Mouse (Mus musculus): ENCODE data around the gene Cyb561d2. TPM values are rescaled to one million over a fixed set of nuclear protein-coding genes. Genes with fewer than 3 reads are reported as not detected.

Gene Cyb561d2
- polyA plus RNA-seq, 1 experiment from 2014 or later = 21.9 TPM

- H3K4me3 ChIP-seq (ENCODE audit: low read depth, low read length) = peak overlapping the region; percentile 6
- no peak overlapping the region for H3K9ac ChIP-seq (ENCODE audit: low read length)
- H3K27me3 ChIP-seq (ENCODE audit: control insufficient read depth, insufficient read depth, low read length) = peaks cover 23% of the 10 kb centered on the region
- no peaks in the 10 kb centered on the region for H3K36me3 ChIP-seq (ENCODE audit: control insufficient read depth, insufficient read depth, low read length)
- ATAC-seq (ENCODE audit: insufficient read depth, low FRiP score, low TSS enrichment) (peak; percentile 68), DNase-seq (ENCODE audit: low spot score) (peak; percentile 80)
- no peaks in the 10 kb centered on the region for H3K4me1 ChIP-seq (ENCODE audit: control insufficient read depth, insufficient read depth, low read length)
- WGBS = 5% methylated on average over 40 of the region's 44 CpGs
- no peaks in the 10 kb centered on the region for H3K9me3 ChIP-seq (ENCODE audit: control insufficient read depth, low read length)
- no peak overlapping the region for H3K27ac ChIP-seq (ENCODE audit: low read depth, low read length)
- H3K4me2 ChIP-seq (ENCODE audit: low read depth) = peak overlapping the region; percentile 33
These were observed 15.6 kb downstream of the Cyb561d2 start for GRCm38 (mm10) chr9:107526198-107527026.

- Histone ChIP-seq H3K27ac (ENCODE audit: low read depth, low read length) (no peak overlapping the region), H3K36me3 (ENCODE audit: control insufficient read depth, insufficient read depth, low read length) (no peaks in the 10 kb centered on the region), H3K9me3 (ENCODE audit: control insufficient read depth, low read length) (no peaks in the 10 kb centered on the region), H3K9ac (ENCODE audit: low read length) (peak overlapping the region; percentile 27; the same call in 1 of the 2 replicates), H3K27me3 (ENCODE audit: control insufficient read depth, insufficient read depth, low read length) (peaks cover 17% of the 10 kb centered on the region), H3K4me1 (ENCODE audit: control insufficient read depth, insufficient read depth, low read length) (peaks cover 5% of the 10 kb centered on the region; the same call in 1 of the 2 replicates), H3K4me2 (ENCODE audit: low read depth) (no peak overlapping the region), H3K4me3 (ENCODE audit: low read depth, low read length) (no peak overlapping the region)
- ATAC-seq (ENCODE audit: insufficient read depth, low FRiP score, low TSS enrichment) = no peak
- no peak for DNase-seq (ENCODE audit: low spot score)
- 42% methylated on average over 2 of the region's 2 CpGs for WGBS
These were observed 19.6 kb downstream of the Cyb561d2 start for GRCm38 (mm10) chr9:107522400-107522711.

DNA sequence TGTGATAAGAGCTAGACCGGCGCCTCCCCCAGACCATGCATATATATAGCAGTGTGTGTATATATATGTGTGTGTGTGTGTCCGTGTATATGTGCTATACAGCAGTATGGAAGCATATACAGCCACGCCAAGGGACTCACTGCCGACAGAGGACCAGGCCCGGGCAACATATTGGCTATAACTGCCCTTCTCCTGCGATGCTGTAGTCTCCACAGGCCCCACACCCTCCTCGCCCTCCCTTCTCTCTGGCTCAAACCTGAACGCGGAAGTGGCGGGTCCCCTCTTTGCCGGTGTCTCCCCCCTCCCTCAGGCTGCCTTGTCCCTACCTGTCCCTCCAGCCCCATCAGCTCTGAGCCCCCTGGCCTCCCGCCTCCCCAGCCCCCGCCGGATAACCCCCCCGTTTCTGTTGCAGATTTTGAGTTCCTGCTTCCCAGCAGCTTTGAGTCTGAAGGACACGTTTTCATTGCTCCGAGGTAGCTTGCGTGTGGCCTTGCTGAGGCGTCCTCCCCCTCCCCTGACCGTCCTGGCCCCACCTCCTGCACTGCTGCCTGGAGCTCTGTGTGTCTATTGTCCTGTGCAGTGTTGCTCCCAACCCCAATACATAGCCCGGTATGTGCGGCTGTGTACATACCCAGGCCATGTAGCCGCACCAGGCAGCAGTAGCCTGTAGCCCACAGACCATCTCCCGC, 20.1 kb downstream of the Cyb561d2 start:
- H3K9ac ChIP-seq (ENCODE audit: low read length) = peak overlapping the region; percentile 27; the same call in 1 of the 2 replicates
- H3K4me1 ChIP-seq (ENCODE audit: control insufficient read depth, insufficient read depth, low read length) = peaks cover 5% of the 10 kb centered on the region; the same call in 1 of the 2 replicates
- peak overlapping the region; percentile 14; the same call in 1 of the 2 replicates for H3K4me2 ChIP-seq (ENCODE audit: low read depth)
- no peak overlapping the region for H3K4me3 ChIP-seq (ENCODE audit: low read depth, low read length)
- H3K9me3 ChIP-seq (ENCODE audit: control insufficient read depth, low read length) = no peaks in the 10 kb centered on the region
- H3K27me3 ChIP-seq (ENCODE audit: control insufficient read depth, insufficient read depth, low read length) = peaks cover 14% of the 10 kb centered on the region
- ATAC-seq (ENCODE audit: insufficient read depth, low FRiP score, low TSS enrichment) (0 out of 2 replicates have a peak, but pooled peaks have one; percentile 22), DNase-seq (ENCODE audit: low spot score) (no peak)
- H3K36me3 ChIP-seq (ENCODE audit: control insufficient read depth, insufficient read depth, low read length) = no peaks in the 10 kb centered on the region
- H3K27ac ChIP-seq (ENCODE audit: low read depth, low read length) = no peak overlapping the region
- WGBS = 34% methylated on average over 25 of the region's 25 CpGs

GRCm38 (mm10) chr9:107521190-107521589, 20.8 kb downstream of the Cyb561d2 start:
- Histone ChIP-seq H3K4me1 (ENCODE audit: control insufficient read depth, insufficient read depth, low read length) (peaks cover 5% of the 10 kb centered on the region; the same call in 1 of the 2 replicates), H3K36me3 (ENCODE audit: control insufficient read depth, insufficient read depth, low read length) (no peaks in the 10 kb centered on the region), H3K4me2 (ENCODE audit: low read depth) (no peak overlapping the region), H3K9ac (ENCODE audit: low read length) (no peak overlapping the region), H3K27ac (ENCODE audit: low read depth, low read length) (no peak overlapping the region), H3K4me3 (ENCODE audit: low read depth, low read length) (no peak overlapping the region), H3K27me3 (ENCODE audit: control insufficient read depth, insufficient read depth, low read length) (peaks cover 11% of the 10 kb centered on the region), H3K9me3 (ENCODE audit: control insufficient read depth, low read length) (no peaks in the 10 kb centered on the region)
- DNase-seq (ENCODE audit: low spot score) = no peak
- 71% methylated on average over 5 of the region's 5 CpGs for WGBS
- no peak for ATAC-seq (ENCODE audit: insufficient read depth, low FRiP score, low TSS enrichment)

- WGBS = 51% methylated on average over 6 of the region's 6 CpGs
- Histone ChIP-seq H3K4me1 (ENCODE audit: control insufficient read depth, insufficient read depth, low read length) (peaks cover 5% of the 10 kb centered on the region; the same call in 1 of the 2 replicates), H3K9me3 (ENCODE audit: control insufficient read depth, low read length) (no peaks in the 10 kb centered on the region), H3K27me3 (ENCODE audit: control insufficient read depth, insufficient read depth, low read length) (peaks cover 3% of the 10 kb centered on the region), H3K9ac (ENCODE audit: low read length) (no peak overlapping the region), H3K36me3 (ENCODE audit: control insufficient read depth, insufficient read depth, low read length) (no peaks in the 10 kb centered on the region), H3K4me2 (ENCODE audit: low read depth) (no peak overlapping the region), H3K4me3 (ENCODE audit: low read depth, low read length) (no peak overlapping the region), H3K27ac (ENCODE audit: low read depth, low read length) (no peak overlapping the region)
- DNase-seq (ENCODE audit: low spot score) (no peak), ATAC-seq (ENCODE audit: insufficient read depth, low FRiP score, low TSS enrichment) (no peak)
These were observed 21.7 kb downstream of the Cyb561d2 start for GRCm38 (mm10) chr9:107520331-107520730.

GRCm38 (mm10) chr9:107514303-107514955, 27.6 kb downstream of the Cyb561d2 start:
- Histone ChIP-seq H3K4me2 (ENCODE audit: low read depth) (no peak overlapping the region), H3K4me1 (ENCODE audit: control insufficient read depth, insufficient read depth, low read length) (0 out of 2 replicates have a peak, but pooled peaks cover 3% of the 10 kb centered on the region), H3K27me3 (ENCODE audit: control insufficient read depth, insufficient read depth, low read length) (no peaks in the 10 kb centered on the region), H3K27ac (ENCODE audit: low read depth, low read length) (no peak overlapping the region), H3K4me3 (ENCODE audit: low read depth, low read length) (no peak overlapping the region), H3K9me3 (ENCODE audit: control insufficient read depth, low read length) (no peaks in the 10 kb centered on the region), H3K36me3 (ENCODE audit: control insufficient read depth, insufficient read depth, low read length) (no peaks in the 10 kb centered on the region), H3K9ac (ENCODE audit: low read length) (peak overlapping the region; percentile 3; the same call in 1 of the 2 replicates)
- ATAC-seq (ENCODE audit: insufficient read depth, low FRiP score, low TSS enrichment) (peak; percentile 29; the same call in 1 of the 2 replicates), DNase-seq (ENCODE audit: low spot score) (peak; percentile 89)
- 28% methylated on average over 14 of the region's 14 CpGs for WGBS

DNA sequence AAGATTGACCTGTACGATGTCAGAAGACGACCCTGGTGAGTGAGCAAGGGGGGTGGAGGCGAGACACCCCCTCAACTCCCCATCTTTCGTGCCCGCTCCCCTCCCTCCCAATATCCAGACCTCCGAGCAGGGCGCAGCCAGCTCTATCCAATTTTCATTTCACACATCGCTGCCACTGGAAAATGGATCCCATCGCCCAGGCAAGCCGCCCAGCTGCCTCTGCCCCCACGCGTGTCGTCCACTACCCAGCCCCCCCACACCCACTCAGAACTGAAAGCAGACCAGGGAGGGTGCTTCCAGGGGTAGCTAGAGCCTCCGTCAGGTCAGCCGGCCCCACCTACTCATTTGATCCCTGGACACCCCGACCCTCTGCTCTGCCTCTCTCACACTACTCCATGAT, 29.7 kb downstream of the Cyb561d2 start:
- ATAC-seq (ENCODE audit: insufficient read depth, low FRiP score, low TSS enrichment) (no peak), DNase-seq (ENCODE audit: low spot score) (no peak)
- no peaks in the 10 kb centered on the region for H3K9me3 ChIP-seq (ENCODE audit: control insufficient read depth, low read length)
- no peak overlapping the region; the same call in none of the 2 replicates for H3K27ac ChIP-seq (ENCODE audit: low read depth, low read length)
- no peak overlapping the region for H3K4me3 ChIP-seq (ENCODE audit: low read depth, low read length)
- no peak overlapping the region for H3K9ac ChIP-seq (ENCODE audit: low read length)
- no peak overlapping the region for H3K4me2 ChIP-seq (ENCODE audit: low read depth)
- 76% methylated on average over 16 of the region's 16 CpGs for WGBS
- H3K27me3 ChIP-seq (ENCODE audit: control insufficient read depth, insufficient read depth, low read length) = no peaks in the 10 kb centered on the region
- H3K36me3 ChIP-seq (ENCODE audit: control insufficient read depth, insufficient read depth, low read length) = no peaks in the 10 kb centered on the region
- 0 out of 2 replicates have a peak, but pooled peaks cover 6% of the 10 kb centered on the region for H3K4me1 ChIP-seq (ENCODE audit: control insufficient read depth, insufficient read depth, low read length)

GRCm38 (mm10) chr9:107511436-107511835, 30.6 kb downstream of the Cyb561d2 start:
- no peak overlapping the region for H3K4me3 ChIP-seq (ENCODE audit: low read depth, low read length)
- no peaks in the 10 kb centered on the region for H3K27me3 ChIP-seq (ENCODE audit: control insufficient read depth, insufficient read depth, low read length)
- H3K4me1 ChIP-seq (ENCODE audit: control insufficient read depth, insufficient read depth, low read length) = 0 out of 2 replicates have a peak, but pooled peaks cover 8% of the 10 kb centered on the region
- no peak for DNase-seq (ENCODE audit: low spot score)
- H3K9me3 ChIP-seq (ENCODE audit: control insufficient read depth, low read length) = no peaks in the 10 kb centered on the region
- no peak overlapping the region for H3K9ac ChIP-seq (ENCODE audit: low read length)
- 61% methylated on average over 8 of the region's 8 CpGs for WGBS
- no peak for ATAC-seq (ENCODE audit: insufficient read depth, low FRiP score, low TSS enrichment)
- H3K4me2 ChIP-seq (ENCODE audit: low read depth) = no peak overlapping the region
- H3K36me3 ChIP-seq (ENCODE audit: control insufficient read depth, insufficient read depth, low read length) = no peaks in the 10 kb centered on the region
- peak overlapping the region; percentile 36; the same call in 1 of the 2 replicates for H3K27ac ChIP-seq (ENCODE audit: low read depth, low read length)
